Comparison of ENCODE assay signal across 11 mouse cellular contexts in genomic region chr2:92442419-92443001, GRCm38 (mm10). TPM values are rescaled to one million over a fixed set of nuclear protein-coding genes. Genes with fewer than 3 reads are reported as not detected.
DNase-seq lines count a peak whose midpoint lies in the region; ATAC-seq and TF ChIP-seq lines count a peak whose summit lies in the region.
"Had no signal": no experiment of that assay in that cellular context is flagged by ENCODE, and none has a peak within 500 bp of the region (broad histone marks: within the 10 kb centered on the region; RNA-seq: fewer than 3 reads in every experiment).

No protein-coding gene starts in this region.

- no peak overlapping the region for H3K4me2 ChIP-seq in heart, embryonic 16.5 days (ENCODE audit: low read depth, low read length)
- no peak overlapping the region for H3K4me2 ChIP-seq in hindbrain, postnatal 0 days (ENCODE audit: low read depth, low read length)
- no peak overlapping the region for H3K4me2 ChIP-seq in stomach, postnatal 0 days (replicated peaks; ENCODE audit: low read depth)
- H3K4me2 ChIP-seq: lung, embryonic 15.5 days; stomach, embryonic 15.5 days had no signal

- no peak for TF ChIP-seq CTCF in hindbrain, postnatal 0 days (IDR thresholded peaks at IDR 0.05; ENCODE audit: low read depth)
- TF ChIP-seq CTCF in stomach, postnatal 0 days (IDR thresholded peaks at IDR 0.05; ENCODE audit: low read depth), result no peak

- no peaks in the 10 kb centered on the region for H3K9me3 ChIP-seq in heart, embryonic 16.5 days (replicated peaks; ENCODE audit: control insufficient read depth, low read length)
- H3K9me3 ChIP-seq in hindbrain, postnatal 0 days (ENCODE audit: low read length), result no peaks in the 10 kb centered on the region
- no peaks in the 10 kb centered on the region for H3K9me3 ChIP-seq in stomach, postnatal 0 days (ENCODE audit: control insufficient read depth, low read length)
- H3K9me3 ChIP-seq: lung, embryonic 15.5 days; stomach, embryonic 15.5 days had no signal

- no peak overlapping the region for H3K4me3 ChIP-seq in heart, embryonic 16.5 days (ENCODE audit: low read length)
- H3K4me3 ChIP-seq in hindbrain, postnatal 0 days (ENCODE audit: low read length), result no peak overlapping the region
- H3K4me3 ChIP-seq in stomach, postnatal 0 days (ENCODE audit: low read depth, low read length), result no peak overlapping the region
- H3K4me3 ChIP-seq: lung, embryonic 15.5 days; stomach, embryonic 15.5 days had no signal

- 0 out of 2 replicates have a peak, but pooled peaks have one; percentile 33 for ATAC-seq in cerebellum, adult (ENCODE audit: insufficient number of reproducible peaks, low FRiP score, low TSS enrichment)
- 0 out of 2 replicates have a peak, but pooled peaks have one; percentile 24 for ATAC-seq in heart, embryonic 16.5 days (replicated peaks; ENCODE audit: extremely low read depth, insufficient read depth, low FRiP score)
- ATAC-seq in hindbrain, postnatal 0 days, result 0 out of 2 replicates have a peak, but pooled peaks have one; percentile 31
- no peak for ATAC-seq in stomach, postnatal 0 days (ENCODE audit: low FRiP score, low TSS enrichment)

- H3K9ac ChIP-seq in heart, embryonic 16.5 days (ENCODE audit: low read length), result no peak overlapping the region
- H3K9ac ChIP-seq in hindbrain, postnatal 0 days (replicated peaks; ENCODE audit: low read length), result no peak overlapping the region
- H3K9ac ChIP-seq in stomach, postnatal 0 days (ENCODE audit: low read length), result no peak overlapping the region
- H3K9ac ChIP-seq: lung, embryonic 15.5 days; stomach, embryonic 15.5 days had no signal

- no peak for TF ChIP-seq EP300 in stomach, postnatal 0 days (optimal IDR thresholded peaks at IDR 0.05)

- no peak for DNase-seq in cerebellum, adult 11-12 months
- no peak for DNase-seq in heart, postnatal 4 days
- DNase-seq in CD4-positive, CD25-positive, alpha-beta regulatory T cell, adult 2 months (ENCODE audit: low read depth, low spot score), result peak; percentile 71
- no peak for DNase-seq in hindbrain, postnatal 0 days (ENCODE audit: low spot score)
- DNase-seq in stomach, postnatal 0 days (ENCODE audit: low spot score), result no peak
- DNase-seq in gastrocnemius, postnatal 4 days (ENCODE audit: low spot score in 2 of 2), result no peak
- DNase-seq: cerebellum, postnatal 10 days had no signal

- no peaks in the 10 kb centered on the region for H3K27me3 ChIP-seq in heart, embryonic 16.5 days (ENCODE audit: control insufficient read depth, insufficient read depth, low read length)
- H3K27me3 ChIP-seq in hindbrain, postnatal 0 days (ENCODE audit: insufficient read depth, low read length), result no peaks in the 10 kb centered on the region
- H3K27me3 ChIP-seq in stomach, postnatal 0 days (ENCODE audit: control insufficient read depth, insufficient read depth, low read length), result no peaks in the 10 kb centered on the region
- H3K27me3 ChIP-seq: lung, embryonic 15.5 days; stomach, embryonic 15.5 days had no signal

- no peak overlapping the region for H3K27ac ChIP-seq in heart, embryonic 16.5 days (ENCODE audit: low read length)
- H3K27ac ChIP-seq in hindbrain, postnatal 0 days, result no peak overlapping the region
- no peak overlapping the region for H3K27ac ChIP-seq in stomach, postnatal 0 days (replicated peaks)
- H3K27ac ChIP-seq: lung, embryonic 15.5 days; stomach, embryonic 15.5 days had no signal

- 42% methylated on average over 12 of the region's 12 CpGs for WGBS in heart, embryonic 16.5 days
- 65% methylated on average over 12 of the region's 12 CpGs for WGBS in hindbrain, postnatal 0 days
- WGBS in stomach, postnatal 0 days, result 71% methylated on average over 12 of the region's 12 CpGs

- H3K36me3 ChIP-seq in heart, embryonic 16.5 days (ENCODE audit: control insufficient read depth, insufficient read depth), result no peaks in the 10 kb centered on the region
- no peaks in the 10 kb centered on the region for H3K36me3 ChIP-seq in hindbrain, postnatal 0 days (ENCODE audit: insufficient read depth, low read length)
- H3K36me3 ChIP-seq in stomach, postnatal 0 days (ENCODE audit: control insufficient read depth, insufficient read depth, low read length), result no peaks in the 10 kb centered on the region
- H3K36me3 ChIP-seq: lung, embryonic 15.5 days; stomach, embryonic 15.5 days had no signal

- 0 out of 2 replicates have a peak, but pooled peaks cover 3% of the 10 kb centered on the region for H3K4me1 ChIP-seq in heart, embryonic 16.5 days (ENCODE audit: control insufficient read depth, insufficient read depth, low read length)
- no peaks in the 10 kb centered on the region for H3K4me1 ChIP-seq in hindbrain, postnatal 0 days (ENCODE audit: insufficient read depth, low read length)
- H3K4me1 ChIP-seq in stomach, postnatal 0 days (replicated peaks; ENCODE audit: control insufficient read depth, insufficient read depth), result no peaks in the 10 kb centered on the region

RNA-seq across cellular contexts. Expression of gene Cry2, which starts 8.7 kb away (rescaled TPM):
- polyA plus RNA-seq in heart, embryonic 16.5 days (2015; fragmentation: Nextera tagmentation; extraction: Ambion mirVana), result 18.4 and 18.6 TPM in 2 replicates
- 10 to 100 TPM; 28.5 TPM for total RNA-seq in heart, postnatal 4 days (2021)
- total RNA-seq in hindbrain, postnatal 0 days (2014; rRNA removed), result 43.8 and 45.5 TPM in 2 replicates
- polyA plus RNA-seq in hindbrain, postnatal 0 days (2015; fragmentation: Nextera tagmentation; extraction: Ambion mirVana), result 50.6 and 52.0 TPM in 2 replicates
- 14.8 and 17.3 TPM in 2 replicates for polyA plus RNA-seq in stomach, postnatal 0 days (2015; fragmentation: Nextera tagmentation; extraction: Ambion mirVana)
- 10 to 100 TPM; 47.6 to 59.3 TPM for total RNA-seq in gastrocnemius, postnatal 4 days (2021)

RNA-seq across cellular contexts. Expression of gene Slc35c1, which starts 17.8 kb away (rescaled TPM):
- polyA plus RNA-seq in heart, embryonic 16.5 days (2015; fragmentation: Nextera tagmentation; extraction: Ambion mirVana), result 9.9 and 12.9 TPM in 2 replicates
- 1 to 10 TPM; 5.8 to 7.5 TPM for total RNA-seq in heart, postnatal 4 days (2021)
- 11.0 and 12.7 TPM in 2 replicates for total RNA-seq in hindbrain, postnatal 0 days (2014; rRNA removed)
- polyA plus RNA-seq in hindbrain, postnatal 0 days (2015; fragmentation: Nextera tagmentation; extraction: Ambion mirVana), result 12.7 and 16.4 TPM in 2 replicates
- 35.8 and 41.7 TPM in 2 replicates for polyA plus RNA-seq in stomach, postnatal 0 days (2015; fragmentation: Nextera tagmentation; extraction: Ambion mirVana)
- 1 to 10 TPM; 7.8 to 9.8 TPM for total RNA-seq in gastrocnemius, postnatal 4 days (2021)

RNA-seq across cellular contexts. Expression of gene Mapk8ip1, which starts 41.4 kb away (rescaled TPM):
- polyA plus RNA-seq in heart, embryonic 16.5 days (2015; fragmentation: Nextera tagmentation; extraction: Ambion mirVana), result 5.7 TPM in 2 replicates
- 1 to 10 TPM; 7.9 to 8.1 TPM for total RNA-seq in heart, postnatal 4 days (2021)
- 361 and 373 TPM in 2 replicates for total RNA-seq in hindbrain, postnatal 0 days (2014; rRNA removed)
- polyA plus RNA-seq in hindbrain, postnatal 0 days (2015; fragmentation: Nextera tagmentation; extraction: Ambion mirVana), result 177 and 182 TPM in 2 replicates
- 10.3 and 12.5 TPM in 2 replicates for polyA plus RNA-seq in stomach, postnatal 0 days (2015; fragmentation: Nextera tagmentation; extraction: Ambion mirVana)
- total RNA-seq in gastrocnemius, postnatal 4 days (2021), result 10 to 100 TPM; 41.2 to 41.5 TPM

Comparison
In these comparisons a context has a peak if more than half of its experiments do, and no peak if none do; other contexts are left out.
1. RNA of gene Mapk8ip1, which starts 41.4 kb away (total RNA-seq): 361 to 373 TPM in hindbrain, postnatal 0 days and 41.2 to 41.5 TPM in gastrocnemius, postnatal 4 days; 7.9 to 8.1 TPM in heart, postnatal 4 days; every median in the first group is over 4 times any median in the second.